Mouse (Mus musculus) thymus, adult 2 months (tissue): ENCODE results near the gene Cd7. TPM values are rescaled to one million over a fixed set of nuclear protein-coding genes. Genes with fewer than 3 reads are reported as not detected.

Source experiments
- DNase-seq: peaks from one replicate; pipeline ENCODE4 v3.0.0; 2021
- H3K27ac ChIP-seq: fragments of 200-500 bp; 2 replicates; pipeline ENCODE4 v1.5.1; 2012; ENCODE audit warnings: low read length, control low read depth; ENCODE audit not compliant: control insufficient read depth, insufficient read depth
- H3K27me3 ChIP-seq: fragments of 200-500 bp; 2 replicates; pipeline ENCODE4 v1.6.1; 2012; ENCODE audit warnings: mild to moderate bottlenecking, low read length, moderate library complexity, mixed read lengths; ENCODE audit not compliant: control insufficient read depth, insufficient read depth
- H3K36me3 ChIP-seq: fragments of 200-500 bp; 2 replicates; pipeline ENCODE4 v1.6.1; 2012; ENCODE audit warnings: mild to moderate bottlenecking, low read length, moderate library complexity; ENCODE audit not compliant: control insufficient read depth, insufficient read depth
- H3K4me1 ChIP-seq: fragments of 200-500 bp; replicated peaks from 2 replicates; pipeline ENCODE4 v1.6.1; 2012; ENCODE audit warnings: low read length; ENCODE audit not compliant: control insufficient read depth, insufficient read depth
- H3K4me3 ChIP-seq: fragments of 200-500 bp; 2 replicates; pipeline ENCODE4 v1.5.1; 2012; ENCODE audit warnings: mild to moderate bottlenecking, low read length, control low read depth, moderate library complexity; ENCODE audit not compliant: control insufficient read depth, insufficient read depth
- CTCF ChIP-seq: fragments of 200-500 bp; IDR thresholded peaks from 2 replicates; pipeline ENCODE4 v1.5.1; 2012; ENCODE audit warnings: mild to moderate bottlenecking, control low read depth, low read length, moderate library complexity, borderline replicate concordance; ENCODE audit not compliant: control insufficient read depth, poor library complexity, insufficient read depth; ENCODE audit errors: extremely low read depth
- POLR2A ChIP-seq: fragments of 200-500 bp; IDR thresholded peaks from 2 replicates; pipeline ENCODE4 v1.6.1; 2012; ENCODE audit warnings: mild to moderate bottlenecking, low read length, control low read depth, moderate library complexity; ENCODE audit not compliant: control insufficient read depth, poor library complexity, insufficient read depth; ENCODE audit errors: extremely low read depth
- WGBS: fragments of 180-500 bp; shearing (Covaris S2); methylation state at CpG from one replicate; pipeline ENCODE4 v1.1.7; 2018; 5-methylcytosine and 5-hydroxymethylcytosine counted together
- polyA plus RNA-seq: library from polyadenylated mRNA; depleted of rRNA; stranded (reverse); fragments of >200 nt; gene quantifications from 2 replicates; pipeline ENCODE4 v1.2.3, GENCODE M21; 2012; rRNA removed

Cd7 gene
- polyA plus RNA-seq, 1 experiment = 55.2 TPM

DNA sequence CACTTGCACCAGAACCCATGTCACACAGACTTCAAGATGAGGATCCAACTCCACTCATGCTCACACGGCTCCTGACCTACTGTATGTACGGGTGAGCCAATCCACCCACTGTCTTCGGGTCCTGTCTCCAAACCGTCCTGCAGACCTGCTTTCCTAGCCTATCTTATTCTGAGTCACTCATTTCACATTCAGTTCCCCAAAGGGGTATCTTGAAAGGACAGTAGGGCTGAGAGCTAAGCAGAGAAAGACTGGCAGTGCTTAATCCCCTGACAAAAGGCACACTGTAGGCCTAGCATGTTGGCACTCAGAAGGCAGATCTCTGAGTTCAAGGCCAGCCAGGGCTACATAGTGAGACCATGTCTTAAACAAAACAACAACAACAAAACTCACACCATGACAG is 50.8 kb downstream of the Cd7 start:
- H3K27ac ChIP-seq = 0 out of 2 replicates have a peak overlapping the region, but pooled peaks have one; percentile 12
- 95% methylated on average over 4 of the region's 4 CpGs for WGBS

DNA sequence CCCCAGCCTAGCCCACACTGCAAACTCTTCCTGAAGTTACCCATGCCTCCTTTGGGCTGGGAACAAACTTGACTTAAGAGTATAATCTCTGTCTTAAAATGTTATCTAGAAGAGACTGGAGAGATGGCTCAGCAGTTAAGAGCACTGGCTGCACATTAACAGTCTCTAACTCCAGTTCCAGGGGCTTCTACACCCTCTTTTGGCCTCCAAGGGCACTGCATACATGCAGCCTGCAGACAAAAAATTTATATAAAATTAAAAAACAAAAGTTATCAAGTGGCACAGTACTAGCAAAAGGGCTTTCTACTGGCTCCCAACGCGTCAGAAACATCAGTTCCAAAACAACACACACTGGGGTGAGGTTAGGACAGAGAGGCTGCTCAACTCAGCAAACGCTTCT is 51.6 kb downstream of the Cd7 start:
- Histone ChIP-seq H3K27ac (no peak overlapping the region), H3K4me3 (no peak overlapping the region), H3K4me1 (peaks cover 24% of the 10 kb centered on the region), H3K36me3 (peaks cover 26% of the 10 kb centered on the region), H3K27me3 (no peaks in the 10 kb centered on the region)
- TF ChIP-seq POLR2A = no peak
- TF ChIP-seq CTCF = no peak
- DNase-seq = no peak
- 82% methylated on average over 3 of the region's 3 CpGs for WGBS

More for the DNA sequence above, 50.8 kb downstream of the Cd7 start:
- Histone ChIP-seq H3K36me3 (peaks cover 18% of the 10 kb centered on the region), H3K27me3 (no peaks in the 10 kb centered on the region), H3K4me1 (peaks cover 24% of the 10 kb centered on the region), H3K4me3 (no peak overlapping the region)
- DNase-seq = no peak
- TF ChIP-seq CTCF = no peak
- TF ChIP-seq POLR2A = no peak

Other genes with a start within 250 kb of the Cd7 start
- 65.8 and 70.3 TPM in 2 replicates for gene Dus1l, start 243.0 kb downstream of the Cd7 start, polyA plus RNA-seq
- gene Fasn, start 214.9 kb downstream of the Cd7 start, polyA plus RNA-seq = 973 and 1,776 TPM in 2 replicates
- gene Ccdc57, start 106.5 kb downstream of the Cd7 start, polyA plus RNA-seq = 1.6 and 1.7 TPM in 2 replicates
- gene Slc16a3, start 90.9 kb downstream of the Cd7 start, polyA plus RNA-seq = 8.0 and 8.5 TPM in 2 replicates
- gene Csnk1d, start 48.1 kb downstream of the Cd7 start, polyA plus RNA-seq = 98.2 and 106 TPM in 2 replicates
- gene Sectm1b, start 24.2 kb upstream of the Cd7 start, polyA plus RNA-seq = 0.97 and 1.2 TPM in 2 replicates
- 2.4 and 2.7 TPM in 2 replicates for gene Sectm1a, start 41.8 kb upstream of the Cd7 start, polyA plus RNA-seq
- 0.04 and 0.08 TPM in 2 replicates for gene Tex19.2, start 79.3 kb upstream of the Cd7 start, polyA plus RNA-seq
- gene Tex19.1, start 106.7 kb upstream of the Cd7 start, polyA plus RNA-seq = 0.08 TPM in 1 of 2 replicates, not detected in the other
- 0.75 and 1.5 TPM in 2 replicates for gene Uts2r, start 120.9 kb upstream of the Cd7 start, polyA plus RNA-seq
- 11.2 and 15.0 TPM in 2 replicates for gene Hexdc, start 165.0 kb upstream of the Cd7 start, polyA plus RNA-seq
- 6.2 and 7.4 TPM in 2 replicates for gene Ogfod3, start 165.3 kb upstream of the Cd7 start, polyA plus RNA-seq
- gene Cybc1, start 189.9 kb upstream of the Cd7 start, polyA plus RNA-seq = 87.4 and 106 TPM in 2 replicates
- 100 and 101 TPM in 2 replicates for gene Narf, start 197.8 kb upstream of the Cd7 start, polyA plus RNA-seq
- gene Foxk2, start 220.6 kb upstream of the Cd7 start, polyA plus RNA-seq = 57.5 and 60.6 TPM in 2 replicates